Mouse (Mus musculus): ENCODE measurements around the gene Rad54l.

Rad54l gene

DNA sequence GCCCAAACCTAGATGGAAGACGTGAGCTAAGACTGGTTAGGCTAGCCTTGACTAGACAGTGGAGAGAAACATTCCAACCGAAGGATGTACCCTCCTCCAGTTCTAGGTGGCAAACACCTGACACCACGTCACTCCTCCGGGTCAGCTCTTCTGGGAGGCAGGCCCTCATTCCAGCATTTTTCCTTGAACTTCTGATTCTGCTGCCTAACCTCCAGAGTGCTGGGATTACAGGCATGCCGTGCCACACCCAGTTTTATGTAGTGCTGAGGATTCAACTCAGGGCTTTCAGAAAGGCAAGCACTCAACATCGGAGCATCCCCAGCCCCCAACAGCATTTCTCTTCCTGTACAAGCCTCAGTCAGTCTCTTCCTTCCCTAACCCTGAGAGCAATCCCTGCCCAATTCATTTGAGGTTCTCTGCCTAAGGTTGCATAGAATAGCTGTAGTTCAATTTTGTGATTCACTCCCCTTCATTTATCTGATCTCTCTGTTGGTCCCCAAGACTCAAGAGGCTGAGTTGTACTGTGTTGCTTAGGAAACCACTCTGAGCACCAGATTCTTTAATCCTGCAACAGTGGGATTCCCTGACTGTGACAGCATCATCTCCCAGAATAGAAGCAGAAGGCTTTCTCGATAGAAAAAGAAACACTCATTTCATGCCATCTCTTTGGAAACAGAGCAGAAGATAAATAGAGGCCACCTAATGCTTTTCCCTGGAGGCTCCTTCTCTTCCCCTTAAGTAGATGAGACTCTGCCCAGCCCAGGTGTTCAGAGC, 17.5 kb upstream of the Rad54l start:
- no peak for DNase-seq (ENCODE audit: low read depth)

DNA sequence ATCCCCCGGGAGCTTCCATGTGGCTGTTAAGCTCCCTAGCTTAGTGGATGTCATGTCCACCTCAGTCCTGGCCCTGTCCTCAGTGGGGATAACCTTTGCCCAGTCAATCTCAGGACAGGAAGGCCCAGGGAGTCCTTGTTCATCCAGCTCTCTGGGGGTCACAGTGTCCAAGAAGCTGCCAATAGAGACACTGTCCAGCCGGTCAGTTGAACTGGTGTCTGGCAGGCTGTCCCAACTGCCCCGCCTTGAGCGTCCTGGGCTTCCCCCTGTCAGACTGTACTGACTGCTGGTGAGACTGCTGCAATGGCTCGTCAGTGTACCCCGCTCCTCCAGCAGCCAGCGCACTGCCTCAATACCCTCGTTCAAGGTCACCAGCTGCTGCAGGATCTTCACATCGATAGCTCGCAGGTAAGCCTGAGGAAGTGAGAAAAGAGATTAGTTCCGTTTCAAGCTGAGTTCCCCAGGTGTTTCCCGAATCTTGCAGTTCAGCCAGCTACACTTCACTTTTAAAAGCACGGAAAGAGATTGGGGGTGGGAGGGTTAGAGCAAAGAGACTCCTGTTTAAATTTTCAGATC, 14.0 kb upstream of the Rad54l start:
- no peak for DNase-seq (ENCODE audit: low read depth)

DNA sequence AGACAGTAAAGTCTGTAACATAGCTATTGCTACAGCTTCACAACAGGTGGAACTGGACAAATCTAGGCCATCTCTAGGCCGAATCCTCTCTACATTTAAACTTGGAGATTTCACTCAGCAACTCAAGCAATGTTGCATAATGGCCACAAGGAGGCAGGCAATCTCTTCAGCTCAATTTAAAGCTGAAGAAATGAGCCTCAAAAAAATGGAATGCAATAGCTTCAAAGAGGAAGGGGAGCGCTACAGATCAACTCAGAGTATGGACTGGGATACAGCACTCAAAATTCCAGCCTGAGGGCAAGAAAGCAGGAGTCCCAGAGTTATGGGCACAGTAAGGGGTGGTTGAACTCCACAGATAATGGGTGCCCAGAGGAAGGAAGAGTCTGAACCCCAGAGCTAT, 11.5 kb upstream of the Rad54l start:
- peak; percentile 71 for DNase-seq (ENCODE audit: low read depth)

DNA sequence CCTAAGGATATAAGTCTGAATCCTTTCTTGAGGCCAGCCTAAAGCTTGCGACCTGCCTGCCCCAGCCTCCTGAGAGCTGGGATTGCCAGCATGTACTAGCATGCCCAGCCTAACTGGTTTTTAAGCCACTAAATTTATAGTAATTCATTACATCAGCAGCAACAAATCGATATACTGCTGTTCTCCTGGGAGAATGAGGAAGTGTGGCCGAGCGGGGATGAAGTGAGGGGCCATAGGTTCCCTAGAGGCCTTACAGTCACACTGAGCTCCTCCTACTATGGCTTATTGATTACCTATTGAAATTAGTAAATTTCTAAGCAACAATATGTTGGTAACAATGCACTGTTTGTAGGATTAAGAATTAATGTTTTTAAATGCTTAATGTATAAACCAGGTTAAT, 9.6 kb upstream of the Rad54l start:
- DNase-seq (ENCODE audit: low read depth) = no peak

DNA sequence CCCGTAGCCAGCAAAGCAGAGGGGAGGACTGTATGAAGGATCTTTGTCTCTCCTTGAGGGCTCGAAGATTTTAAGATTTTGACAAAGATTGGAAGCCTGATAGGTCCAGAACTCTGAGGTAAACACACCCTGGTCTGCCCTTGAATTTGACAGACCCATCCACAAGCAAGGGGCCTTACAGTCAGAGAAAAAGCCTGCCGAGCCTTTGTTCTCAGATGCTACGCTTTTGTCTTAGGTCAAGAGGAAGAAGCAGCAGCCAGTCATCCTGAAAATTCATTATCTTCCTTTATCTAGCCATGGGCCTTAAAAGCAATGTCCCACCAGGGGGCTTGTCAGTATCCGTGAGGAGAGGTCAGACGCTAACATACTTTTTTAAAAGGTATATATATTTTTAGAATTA, 4.5 kb upstream of the Rad54l start:
- no peak for DNase-seq (ENCODE audit: low read depth)

DNA sequence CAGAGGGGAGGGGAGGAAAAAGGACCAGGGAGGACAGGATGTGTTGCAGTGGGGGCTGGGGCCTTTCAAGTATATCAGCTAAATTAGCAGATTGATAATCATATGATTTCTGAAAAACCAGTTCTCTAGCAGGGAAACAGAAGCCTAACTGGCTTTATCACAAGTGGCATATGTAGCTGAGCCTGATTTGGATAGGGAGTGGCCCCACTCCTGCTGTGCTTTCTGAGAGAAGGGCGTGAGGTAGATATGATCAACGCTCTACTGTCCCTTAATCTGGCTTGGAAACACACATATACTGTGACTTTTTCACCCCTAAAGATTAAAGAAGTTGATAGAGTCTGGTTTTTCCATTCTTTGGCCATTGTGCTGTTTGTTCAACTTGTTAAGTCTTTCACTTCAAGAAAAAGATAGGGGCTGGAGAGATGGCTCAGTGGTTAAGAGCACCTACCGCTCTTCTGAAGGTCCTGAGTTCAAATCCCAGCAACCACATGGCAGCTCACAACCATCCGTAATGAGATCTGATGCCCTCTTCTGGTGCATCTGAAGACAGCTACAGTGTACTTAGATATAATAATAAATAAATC, 2.4 kb upstream of the Rad54l start:
- no peak for DNase-seq (ENCODE audit: low read depth)

DNA sequence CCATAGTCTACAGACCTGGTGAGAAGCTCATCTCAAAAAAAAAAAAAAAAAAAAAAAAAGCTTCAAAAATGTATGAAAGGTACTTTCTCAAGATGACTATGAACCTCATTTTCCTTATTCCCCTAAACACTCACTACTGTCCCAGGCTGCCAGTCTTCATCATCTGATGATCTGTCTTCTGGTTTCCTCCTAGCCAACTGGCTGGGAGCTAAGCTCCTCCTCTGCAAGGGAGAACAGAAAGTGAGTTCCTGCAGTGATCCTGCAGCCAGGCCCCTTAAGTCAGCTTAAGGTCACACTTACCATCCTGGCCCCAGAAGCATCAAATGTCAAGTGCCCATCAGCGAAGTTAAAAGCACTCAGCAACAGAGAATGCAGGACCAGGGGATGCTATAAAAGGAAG, 728 bp downstream of the Rad54l start:
- DNase-seq (ENCODE audit: low read depth) = peak; percentile 83

DNA sequence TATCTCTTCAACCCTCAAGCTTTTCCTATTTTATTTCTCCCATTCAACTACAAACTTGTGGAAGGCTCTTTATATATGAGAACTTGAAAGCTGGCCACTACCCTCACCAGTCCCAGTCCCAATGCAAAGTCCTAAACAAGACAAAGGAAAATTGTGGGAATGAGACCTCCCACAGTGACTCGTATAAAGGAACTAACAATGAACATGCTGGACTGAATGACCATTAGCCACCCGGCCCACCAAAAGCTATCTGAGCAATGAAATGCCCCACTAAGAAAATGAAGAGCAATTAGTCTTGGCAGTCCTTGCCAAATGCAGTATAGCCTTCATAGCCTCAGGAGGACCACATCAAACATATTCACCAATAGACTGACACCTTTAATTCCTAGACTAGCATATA, 12.0 kb downstream of the Rad54l start:
- DNase-seq (ENCODE audit: low read depth) = no peak

DNA sequence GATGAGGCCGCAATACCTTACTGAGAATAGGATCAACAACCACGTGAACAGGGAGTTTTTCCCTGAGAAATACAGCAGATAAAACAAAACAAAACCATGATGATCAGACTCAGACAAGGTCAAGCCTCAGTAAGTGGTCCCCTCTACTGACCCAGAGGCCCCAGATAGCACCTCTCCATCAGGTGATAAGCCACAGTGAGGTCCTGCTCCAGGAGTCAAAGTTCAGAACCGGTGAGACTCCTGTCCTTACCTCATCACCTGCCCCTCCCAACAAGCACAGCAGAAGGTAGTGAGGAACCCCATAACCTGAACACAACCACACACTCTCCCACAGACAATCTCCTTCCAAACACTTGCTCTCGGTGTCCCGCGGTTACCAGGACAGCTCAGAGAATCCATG, 12.8 kb downstream of the Rad54l start:
- DNase-seq (ENCODE audit: low read depth) = no peak

DNA sequence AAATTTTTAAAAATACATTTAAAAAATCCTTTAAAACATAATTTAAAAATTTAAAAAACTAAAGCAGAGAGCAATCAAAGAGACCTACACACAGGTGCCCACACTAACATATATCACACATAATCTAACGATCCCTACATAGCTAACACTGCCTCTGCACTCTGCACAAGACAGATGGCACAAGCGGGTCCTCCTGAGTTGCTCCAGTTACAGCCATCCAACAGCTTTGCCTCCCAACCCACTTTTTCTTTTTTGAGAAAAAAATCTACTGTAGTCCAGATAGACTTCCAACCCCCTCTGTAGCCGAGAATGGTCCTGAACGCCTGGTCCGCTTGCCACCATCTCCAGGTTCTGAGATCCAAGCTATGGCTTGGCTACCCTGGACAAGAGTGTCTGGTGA, 18.2 kb downstream of the Rad54l start:
- no peak for DNase-seq (ENCODE audit: low read depth)

DNA sequence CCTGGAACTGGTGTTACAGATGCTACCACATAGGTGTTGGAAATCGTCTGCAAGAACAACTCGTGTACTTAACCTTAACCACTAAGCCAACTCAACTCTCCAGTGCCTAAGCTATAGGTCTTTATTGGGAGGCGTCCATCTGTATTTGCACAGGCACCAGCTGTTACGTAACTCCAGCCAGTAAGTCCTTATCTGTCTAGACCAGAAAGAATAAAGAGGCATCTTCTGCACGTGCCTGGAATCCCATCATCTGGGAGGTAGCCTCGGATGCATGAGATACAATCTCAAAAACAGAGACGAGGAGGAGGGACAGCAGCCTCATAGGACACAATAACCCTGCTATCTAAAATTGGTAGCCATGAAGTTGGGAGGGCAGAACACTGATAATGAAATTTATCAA, 22.5 kb downstream of the Rad54l start:
- DNase-seq (ENCODE audit: low read depth) = peak; percentile 77

DNA sequence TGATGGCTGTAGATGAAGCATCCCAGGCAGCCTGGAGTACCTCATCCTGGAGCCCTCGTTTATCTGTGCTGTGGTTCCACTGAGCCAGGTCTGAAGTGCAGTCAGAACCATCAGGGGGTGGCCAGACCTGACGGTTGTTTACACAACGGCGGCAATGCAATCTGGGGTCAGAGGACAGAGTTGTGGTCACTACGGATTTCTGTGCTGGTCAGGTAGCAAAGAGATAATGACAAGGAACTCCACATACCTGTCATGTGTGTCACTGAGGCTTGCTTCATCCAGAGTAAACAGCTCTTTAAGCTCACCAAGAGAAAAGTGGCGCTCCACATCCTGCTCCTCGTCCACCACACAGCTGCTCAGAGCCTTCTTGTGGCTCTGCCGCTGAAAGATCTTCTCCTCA, 26.3 kb downstream of the Rad54l start:
- no peak for DNase-seq (ENCODE audit: low read depth)

DNA sequence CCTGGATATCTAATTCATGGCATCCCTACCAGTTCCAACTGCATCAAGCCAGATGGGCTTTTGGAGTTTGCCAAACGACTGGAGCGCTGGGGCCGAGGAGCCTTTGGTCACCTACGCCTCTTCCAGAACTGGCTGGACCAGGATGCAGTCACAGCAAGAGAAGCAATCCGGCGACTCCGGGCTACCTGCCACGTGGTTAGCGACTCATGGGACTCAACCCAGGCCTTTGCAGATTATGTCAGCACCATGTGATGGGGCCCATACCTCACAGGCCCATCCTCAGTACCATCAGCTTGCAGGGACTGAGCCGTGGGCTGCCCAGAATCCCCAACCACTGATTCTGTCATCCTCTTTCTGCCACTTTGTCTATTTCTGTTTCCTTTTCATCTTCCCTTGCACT, 27.2 kb downstream of the Rad54l start:
- no peak for DNase-seq (ENCODE audit: low read depth)

DNA sequence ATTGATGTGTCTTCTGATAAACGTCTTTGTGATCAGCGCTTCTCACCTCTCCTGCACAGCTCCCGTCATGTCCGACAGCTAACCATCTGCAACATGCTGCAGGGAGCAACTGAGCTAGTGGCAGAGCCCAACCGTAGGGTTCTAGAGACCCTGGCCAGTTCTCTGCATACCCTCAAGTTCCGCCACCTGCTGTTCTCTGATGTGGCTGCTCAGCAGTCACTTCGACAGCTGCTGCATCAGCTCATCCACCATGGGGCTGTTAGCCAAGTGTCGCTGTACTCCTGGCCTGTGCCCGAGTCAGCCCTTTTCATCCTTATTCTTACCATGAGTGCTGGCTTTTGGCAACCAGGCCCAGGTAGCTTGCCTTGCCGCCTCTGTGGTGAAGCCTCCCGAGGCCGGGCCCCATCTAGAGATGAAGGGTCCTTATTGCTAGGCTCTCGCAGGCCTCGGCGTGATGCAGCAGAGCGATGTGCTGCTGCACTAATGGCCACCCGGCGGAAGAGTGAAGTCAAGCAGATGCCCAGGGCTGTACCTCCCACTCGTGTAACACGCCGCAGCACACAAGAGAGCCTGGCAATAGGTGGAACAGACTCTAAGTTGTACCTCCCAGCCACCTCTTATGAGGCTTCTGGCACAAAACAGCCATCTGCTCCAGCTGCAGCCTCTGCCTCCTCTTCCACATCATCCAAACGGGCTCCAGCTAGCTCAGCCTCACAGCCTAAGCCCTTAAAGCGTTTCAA, 34.8 kb downstream of the Rad54l start:
- DNase-seq (ENCODE audit: low read depth) = no peak

DNA sequence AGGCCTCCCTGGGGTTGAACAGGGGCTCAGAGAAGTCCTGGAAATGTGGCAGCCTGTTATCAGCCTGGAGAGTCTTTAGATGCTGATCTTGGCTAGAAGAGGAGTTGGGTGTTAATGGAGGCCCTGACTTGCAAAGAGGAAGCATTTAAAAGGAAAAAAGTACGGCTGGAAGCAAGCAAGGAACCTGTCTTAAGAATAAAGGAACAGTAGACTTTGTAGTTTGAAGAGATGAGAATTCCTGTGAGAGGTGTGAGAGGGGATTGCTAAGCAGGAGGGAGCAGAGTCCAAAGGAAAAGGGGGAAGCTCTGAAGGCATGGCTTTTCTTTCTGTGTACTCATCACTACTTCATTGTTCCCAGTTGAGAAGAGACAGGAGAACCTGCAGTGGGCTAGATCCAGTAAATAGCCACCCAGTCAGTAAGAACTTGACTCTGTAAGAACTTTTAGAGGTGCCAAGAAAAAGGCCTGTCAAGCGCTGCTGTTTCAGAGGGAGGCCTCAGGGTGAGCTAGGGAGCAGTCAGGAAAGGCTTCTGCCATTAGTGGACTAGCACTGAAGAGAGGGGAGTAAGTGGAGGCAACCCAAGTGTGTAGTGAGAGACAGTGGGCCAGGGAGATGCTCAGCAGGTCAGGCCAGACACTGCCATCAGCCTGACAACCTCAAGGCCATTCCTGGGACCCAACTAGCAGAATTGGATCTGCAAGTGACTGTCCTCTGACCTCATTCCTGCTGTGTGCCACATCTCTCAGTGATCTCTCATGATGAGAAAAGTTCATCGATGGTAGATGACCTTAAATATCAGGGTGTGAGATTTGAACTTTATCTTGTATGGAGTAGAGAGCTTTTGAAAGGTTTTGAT, 46.0 kb downstream of the Rad54l start:
- DNase-seq (ENCODE audit: low read depth) = peak; percentile 25

DNA sequence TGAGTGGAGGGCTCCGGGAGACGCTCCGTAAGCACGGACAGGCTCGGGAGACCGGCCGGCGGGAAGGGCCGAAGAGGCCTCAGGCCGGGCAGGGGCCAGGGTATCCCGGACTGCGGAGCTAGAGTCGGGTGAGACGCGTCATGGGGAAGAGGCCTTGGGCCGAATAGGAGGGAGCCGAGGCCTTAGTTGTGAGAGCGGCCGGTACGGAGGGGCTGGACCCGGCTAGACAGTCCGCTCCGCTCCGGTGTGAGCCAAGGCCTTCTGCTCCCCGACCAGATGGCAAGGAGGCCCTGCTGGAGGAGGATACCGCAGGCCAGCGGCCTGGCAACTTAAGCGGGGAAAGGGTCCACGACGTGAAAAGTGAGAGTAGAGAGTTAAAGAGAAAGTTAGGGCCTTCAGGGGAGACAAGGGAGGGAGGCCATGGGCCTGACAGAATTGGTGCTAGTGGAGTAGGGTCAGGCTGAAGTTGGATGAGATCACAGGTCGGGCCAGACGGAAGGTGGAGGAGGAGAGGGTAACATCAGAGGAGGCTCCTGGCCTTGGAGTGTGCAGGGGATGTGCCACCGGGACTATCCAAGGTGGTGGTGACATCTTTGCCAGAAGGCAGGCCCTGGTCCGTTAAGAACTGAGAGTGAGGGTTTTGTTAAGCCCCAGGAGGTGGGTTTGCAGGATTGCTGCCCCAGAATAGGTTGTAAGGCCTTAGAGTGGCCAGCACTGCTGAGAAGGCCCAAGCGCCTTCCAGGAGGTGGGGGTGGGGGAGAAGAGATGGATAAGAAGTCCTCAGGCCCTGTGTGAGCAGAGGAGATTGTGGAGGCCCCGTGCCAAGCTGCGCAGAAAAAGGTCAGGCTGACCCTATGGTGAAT, 46.9 kb downstream of the Rad54l start:
- peak; percentile 67 for DNase-seq (ENCODE audit: low read depth)

DNA sequence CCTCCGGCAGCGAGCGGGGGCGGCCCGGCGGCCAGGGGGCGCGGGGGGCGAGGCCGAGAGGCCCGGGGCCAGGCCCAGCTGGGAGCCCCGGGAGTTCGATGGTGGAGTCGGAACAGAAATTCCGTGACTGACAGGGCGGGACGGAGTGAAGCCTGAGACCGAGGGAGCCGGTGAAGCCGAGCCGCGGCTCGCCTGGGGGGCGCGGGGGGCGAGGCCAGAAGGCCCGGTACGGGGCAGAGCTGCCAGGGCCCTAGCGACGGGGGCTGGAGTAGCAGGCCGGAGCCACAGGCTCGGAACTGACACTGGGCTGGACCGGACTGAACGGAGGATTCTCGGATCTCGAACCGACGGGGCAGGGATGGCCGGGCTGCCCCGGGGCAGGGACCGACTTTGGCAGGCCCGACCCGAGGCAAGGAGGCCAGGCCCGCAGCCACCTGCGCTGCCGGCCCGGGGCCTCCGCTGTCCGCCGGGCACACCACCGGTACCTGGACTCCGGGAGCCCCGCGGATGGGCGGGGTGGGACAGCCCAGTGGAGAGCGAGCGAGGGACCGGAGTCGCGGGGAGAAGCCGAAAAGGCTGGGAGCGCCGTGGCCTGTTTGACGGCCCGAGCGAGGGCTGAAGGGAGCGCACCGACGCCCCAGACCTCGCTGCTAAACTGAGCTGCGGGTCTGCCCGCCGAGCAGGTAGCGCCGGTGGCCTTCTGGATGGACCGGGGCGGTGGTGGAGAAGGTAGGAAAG, 47.7 kb downstream of the Rad54l start:
- peak; percentile 60 for DNase-seq (ENCODE audit: low read depth)

DNA sequence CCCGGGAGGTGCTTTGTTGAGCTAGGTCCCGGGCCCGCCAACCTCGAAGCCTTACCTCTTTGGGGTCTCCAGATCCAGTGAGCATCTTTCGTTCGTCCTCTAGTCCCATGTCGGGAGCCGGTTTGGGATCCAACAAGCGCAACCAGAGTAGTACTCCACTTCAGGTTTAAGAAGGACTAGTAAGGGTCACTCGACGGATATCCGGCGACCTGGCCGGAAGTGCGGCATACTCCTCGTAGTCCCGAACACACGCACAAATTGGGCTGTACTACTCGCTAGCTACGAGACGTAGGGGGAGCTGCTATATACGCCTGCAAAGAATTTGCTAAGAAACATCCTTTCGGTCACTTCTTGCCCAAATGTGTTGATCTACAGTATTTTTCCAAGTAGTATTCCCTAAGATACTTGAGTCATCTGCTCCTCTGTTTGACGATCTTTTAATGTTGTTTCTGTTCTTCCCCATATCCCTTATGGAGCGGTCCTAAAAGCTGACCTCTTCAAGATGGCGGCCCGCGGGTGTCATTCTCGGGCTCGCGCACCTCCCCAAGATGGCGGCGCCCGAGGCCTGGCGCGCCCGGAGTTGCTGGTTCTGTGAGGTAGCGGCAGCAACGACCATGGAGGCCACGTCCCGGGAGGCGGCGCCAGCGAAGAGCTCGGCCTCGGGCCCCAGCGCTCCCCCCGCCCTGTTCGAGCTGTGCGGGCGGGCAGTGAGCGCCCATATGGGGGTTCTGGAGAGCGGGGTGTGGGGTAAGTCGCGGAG, 48.4 kb downstream of the Rad54l start, which contains the start of the genes Uqcrh and Lrrc41:
TSS of gene Uqcrh (minus strand) at position 211 of the 760 bp plus-strand sequence.
TSS of gene Lrrc41 (plus strand) at position 409 of the 760 bp plus-strand sequence.
- peak; percentile 99 for DNase-seq (ENCODE audit: low read depth)

DNA sequence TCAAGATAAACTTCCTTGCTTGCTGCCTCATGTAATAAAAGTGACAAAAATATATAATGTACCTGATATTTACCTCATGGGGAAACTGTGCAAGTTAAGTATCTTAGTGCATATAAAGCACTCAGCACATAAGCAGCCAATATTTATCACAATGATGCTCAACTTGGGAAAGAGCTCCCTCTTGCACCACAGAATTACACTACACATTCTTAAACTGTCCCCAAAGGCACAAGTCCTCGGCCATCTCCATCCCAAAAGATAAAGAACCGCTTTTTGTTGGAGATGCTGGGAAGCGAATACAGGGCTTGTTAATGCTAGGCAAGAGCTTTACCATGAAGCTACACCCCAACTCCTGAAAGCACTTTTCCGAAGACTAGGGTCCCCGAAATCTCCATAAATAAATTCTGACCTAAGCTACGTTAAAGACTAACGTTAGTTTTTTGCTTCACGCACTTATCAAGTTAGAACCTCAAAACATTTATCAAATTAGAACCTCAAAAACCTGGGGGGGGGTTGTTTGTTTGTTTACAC, 49.3 kb downstream of the Rad54l start:
- DNase-seq (ENCODE audit: low read depth) = peak; percentile 80
